Comparison of ENCODE assay signal across 8 mouse cellular contexts in the genomic region with DNA sequence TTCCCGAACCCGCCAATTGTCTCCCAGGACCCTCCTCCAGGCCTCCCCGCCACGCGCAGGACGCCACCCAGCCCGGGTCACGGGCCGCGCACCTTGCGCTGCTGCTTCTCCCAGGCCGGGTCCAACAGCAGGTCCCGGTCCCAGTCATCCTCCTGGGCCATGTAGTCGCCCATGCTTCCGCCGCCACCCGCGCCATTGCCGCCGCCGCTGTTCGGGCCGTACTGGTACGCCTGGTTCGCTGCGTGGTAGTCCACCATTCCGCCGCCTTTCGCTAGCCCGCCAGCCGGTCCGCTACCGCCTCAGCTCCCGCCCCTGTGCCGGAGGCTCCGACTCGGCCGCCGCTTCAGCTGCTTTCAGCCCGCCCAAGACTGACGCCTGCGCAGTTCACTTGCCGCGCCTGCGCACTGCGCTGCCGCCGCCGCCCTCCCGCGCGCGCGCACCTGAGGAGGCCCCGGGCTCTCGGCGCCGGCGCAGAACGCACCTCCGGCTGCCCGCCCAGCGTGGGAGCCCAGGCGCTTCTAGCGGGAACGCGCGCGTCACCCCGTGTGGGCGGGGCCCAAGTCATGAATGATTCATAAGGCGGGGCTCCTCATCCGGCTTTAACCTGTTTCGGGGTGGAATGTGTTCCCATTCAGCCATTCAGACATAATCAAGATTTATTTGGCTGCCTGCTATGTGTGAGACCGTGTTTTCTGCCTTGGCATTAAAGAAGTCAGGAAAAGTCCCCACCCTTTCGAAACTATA. TPM values are rescaled to one million over a fixed set of nuclear protein-coding genes. Genes with fewer than 3 reads are reported as not detected.
A peak's percentile ranks its signal among the peaks of the same experiment; 100 is the strongest.
DNase-seq lines count a peak whose midpoint lies in the region; ATAC-seq and TF ChIP-seq lines count a peak whose summit lies in the region.

A gene (minus strand): TSS at position 414 of the 744 bp plus-strand sequence.

- peak within 1 kb of the TSS; percentile 92 for H3K4me3 ChIP-seq in cortical plate, adult 2 months (ENCODE audit: insufficient read depth, low read length)

- peak; percentile 93 for TF ChIP-seq POLR2A in cortical plate, adult 2 months (IDR thresholded peaks at IDR 0.05; ENCODE audit: extremely low read depth, insufficient read depth, low read length)

- no peak for TF ChIP-seq CTCF in cortical plate, adult 2 months (IDR thresholded peaks at IDR 0.05; ENCODE audit: extremely low read depth, insufficient read depth, low read length)

- peaks cover 8% of the 10 kb centered on the region; the same call in 1 of the 2 replicates for H3K4me1 ChIP-seq in cortical plate, adult 2 months (ENCODE audit: control insufficient read depth, insufficient read depth, low read length)

- peak; percentile 98 for DNase-seq in gastrocnemius, postnatal 10 days
- peak; percentile 100 for DNase-seq in induced T-regulatory cell, adult 2 months (ENCODE audit: low read depth)
- DNase-seq in left cerebral cortex, adult 9 months (ENCODE audit: low spot score in 2 of 2) = peak; percentile 95 to 98
- peak; percentile 99 for DNase-seq in right cerebral cortex, postnatal 14 days
- peak; percentile 98 to 99 for DNase-seq in urinary bladder, postnatal 36 days (ENCODE audit: low spot score in 2 of 2)

- peak within 1 kb of the TSS; percentile 61 for H3K27ac ChIP-seq in cortical plate, adult 2 months (ENCODE audit: insufficient read depth, low read length)

- peak; percentile 92 for ATAC-seq in activated CD4-positive, CD25-positive, alpha-beta regulatory T cell, adult 4 months
- peak; percentile 93 for ATAC-seq in megakaryocyte progenitor cell, adult 5-6 weeks (replicated peaks; ENCODE audit: poor library complexity)

RNA-seq across cellular contexts. Expression of the gene that starts here (rescaled TPM):
- polyA plus RNA-seq in activated CD4-positive, CD25-positive, alpha-beta regulatory T cell, adult 4 months (2017; shearing (Covaris generic)) = 100 to 1,000 TPM in 1 of 2 experiments, 10 to 100 TPM in 1; 84.6 to 128 TPM
- 170 and 178 TPM in 2 replicates for polyA plus RNA-seq in cortical plate, adult 2 months (2012; rRNA removed)
- total RNA-seq in gastrocnemius, postnatal 10 days (2021) = 100 to 1,000 TPM in 1 of 2 experiments, 10 to 100 TPM in 1; 90.2 to 120 TPM
- total RNA-seq in megakaryocyte progenitor cell, adult 5-6 weeks (2015) = 86.4 and 87.2 TPM in 2 replicates
- total RNA-seq in megakaryocyte progenitor cell, adult 5-6 weeks (2017) = 47.1 and 49.5 TPM in 2 replicates

Comparison
In these comparisons a context has a peak if more than half of its experiments do, and no peak if none do; other contexts are left out.
1. Peak in every context shown above with its lines: DNase-seq, ATAC-seq, H3K4me3 ChIP-seq and H3K27ac ChIP-seq.